16 mouse cellular contexts compared by ENCODE assay signal in the genomic region with DNA sequence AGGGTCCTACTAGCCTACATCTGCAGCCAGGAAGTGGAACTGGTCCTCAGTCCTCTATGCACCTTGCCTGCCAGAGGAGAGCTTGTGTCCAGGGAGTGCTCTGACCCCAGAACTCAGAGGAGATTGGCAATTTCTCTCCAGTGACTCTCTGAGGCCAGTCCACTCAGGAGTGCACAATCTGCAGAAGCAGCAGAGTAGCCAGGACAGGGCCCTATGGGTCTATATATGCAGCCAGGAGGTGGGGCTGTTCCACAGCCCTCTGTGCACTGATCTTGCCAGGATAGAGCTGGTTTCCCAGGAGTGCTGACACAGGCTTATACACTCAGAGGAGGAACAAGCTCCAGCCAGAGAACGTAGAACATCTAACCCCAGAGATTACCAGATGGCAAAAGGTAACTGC.
DNase-seq lines count a peak whose midpoint lies in the region; ATAC-seq lines count a peak whose summit lies in the region.
"Had no signal": no experiment of that assay in that cellular context is flagged by ENCODE, and none has a peak within 500 bp of the region (broad histone marks: within the 10 kb centered on the region; RNA-seq: fewer than 3 reads in every experiment).

No protein-coding gene starts in this region.

- peak; percentile 2 for DNase-seq in gastrocnemius, postnatal 10 days
- DNase-seq in gastrocnemius, postnatal 14 days, result no peak
- peak; percentile 19 for DNase-seq in kidney, postnatal 10 days
- no peak for DNase-seq in kidney, adult 11 months
- DNase-seq in ovary, postnatal 36 days (ENCODE audit: low spot score), result peak; percentile 6
- DNase-seq in ovary, adult 18-20 months (ENCODE audit: low spot score), result no peak
- DNase-seq: cerebellum, postnatal 36 days; kidney, postnatal 14 days; right cerebral cortex, postnatal 25 days had no signal

- no peak for ATAC-seq in embryonic facial prominence, embryonic 13.5 days (ENCODE audit: insufficient number of reproducible peaks, insufficient read depth, low FRiP score, low TSS enrichment, low read depth)
- no peak for ATAC-seq in megakaryocyte-erythroid progenitor cell, adult 5-6 weeks (replicated peaks; ENCODE audit: low FRiP score, low TSS enrichment, poor library complexity, severe bottlenecking)
- ATAC-seq: forebrain, embryonic 14.5 days; inflammation-experienced regulatory T-cells, adult 6 months; liver, embryonic 12.5 days; midbrain, embryonic 13.5 days had no signal

- H3K9me3 ChIP-seq in embryonic facial prominence, embryonic 13.5 days, result peaks cover 8% of the 10 kb centered on the region; the same call in 1 of the 2 replicates
- H3K9me3 ChIP-seq: liver, embryonic 12.5 days; midbrain, embryonic 13.5 days had no signal

- no peaks in the 10 kb centered on the region for H3K36me3 ChIP-seq in embryonic facial prominence, embryonic 13.5 days
- H3K36me3 ChIP-seq: liver, embryonic 12.5 days; midbrain, embryonic 13.5 days had no signal

- no peak overlapping the region for H3K9ac ChIP-seq in embryonic facial prominence, embryonic 13.5 days
- H3K9ac ChIP-seq: liver, embryonic 12.5 days; midbrain, embryonic 13.5 days had no signal

- H3K4me3 ChIP-seq in embryonic facial prominence, embryonic 13.5 days, result no peak overlapping the region
- H3K4me3 ChIP-seq: liver, embryonic 12.5 days; midbrain, embryonic 13.5 days had no signal

- intact Hi-C loops in gastrocnemius, postnatal 14 days (cut with DNase I; ENCODE audit: low total_unique reads), result no loop called here

- no peaks in the 10 kb centered on the region for H3K27me3 ChIP-seq in embryonic facial prominence, embryonic 13.5 days
- H3K27me3 ChIP-seq: liver, embryonic 12.5 days; midbrain, embryonic 13.5 days had no signal

- H3K27ac ChIP-seq in embryonic facial prominence, embryonic 13.5 days, result 0 out of 2 replicates have a peak overlapping the region, but pooled peaks have one; percentile 11
- H3K27ac ChIP-seq: liver, embryonic 12.5 days; macrophage; midbrain, embryonic 13.5 days had no signal

- WGBS in embryonic facial prominence, embryonic 13.5 days, result 73% methylated on average over 1 of the region's 1 CpGs

- H3K4me1 ChIP-seq in embryonic facial prominence, embryonic 13.5 days, result peaks cover 4% of the 10 kb centered on the region
- H3K4me1 ChIP-seq: liver, embryonic 12.5 days; midbrain, embryonic 13.5 days had no signal

- H3K4me2 ChIP-seq in embryonic facial prominence, embryonic 13.5 days, result no peak overlapping the region
- H3K4me2 ChIP-seq: liver, embryonic 12.5 days; midbrain, embryonic 13.5 days had no signal

Comparison
In these comparisons a context has a peak if more than half of its experiments do, and no peak if none do; other contexts are left out.
1. DNase-seq: peak in gastrocnemius, postnatal 10 days (single experiment), kidney, postnatal 10 days (single experiment) and ovary, postnatal 36 days (single experiment); none in gastrocnemius, postnatal 14 days (single experiment), kidney, adult 11 months (single experiment) and ovary, adult 18-20 months (single experiment).